Comparison of ENCODE assay signal across 9 mouse cellular contexts in the genomic region with DNA sequence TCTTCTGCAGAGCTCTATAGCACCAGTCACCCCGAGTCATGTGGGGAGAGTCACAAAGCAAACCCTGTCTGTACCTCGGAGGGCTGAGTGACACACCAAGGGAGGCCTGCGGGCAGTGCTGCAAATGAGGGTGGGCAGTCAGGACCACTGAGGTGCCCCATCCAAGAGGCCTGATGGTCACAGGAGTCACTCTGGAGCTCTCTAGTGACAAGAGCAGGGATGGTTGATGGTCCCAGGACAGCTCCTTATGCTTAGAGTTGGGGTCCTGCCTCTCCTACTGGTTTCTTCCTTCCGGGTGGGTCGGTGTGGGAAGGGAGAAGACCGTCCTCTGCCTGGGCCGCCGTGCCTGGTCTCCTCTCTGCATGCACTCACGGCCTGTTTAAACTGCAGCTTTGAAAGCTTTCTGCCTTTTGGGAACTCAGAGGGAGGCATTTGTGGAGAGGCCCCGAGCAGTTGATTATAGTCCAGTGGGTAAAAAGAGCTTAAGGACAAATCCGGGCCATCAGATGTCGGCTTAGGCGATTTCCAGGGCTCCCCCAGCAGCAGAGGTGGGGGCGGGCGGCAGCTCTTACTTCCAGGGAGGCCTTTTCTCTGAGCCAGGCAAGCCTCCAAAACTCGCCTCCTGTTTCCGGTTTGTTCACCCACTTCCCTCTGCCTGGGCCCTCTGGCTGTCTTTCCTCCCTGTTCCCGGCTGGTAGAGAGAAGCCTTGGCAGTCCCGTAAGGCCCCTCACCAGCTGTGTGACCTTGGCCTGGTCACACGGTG.
DNase-seq lines count a peak whose midpoint lies in the region; ATAC-seq and TF ChIP-seq lines count a peak whose summit lies in the region.
"Had no signal": no experiment of that assay in that cellular context is flagged by ENCODE, and none has a peak within 500 bp of the region (broad histone marks: within the 10 kb centered on the region; RNA-seq: fewer than 3 reads in every experiment).

No protein-coding gene starts in this region.

- no peaks in the 10 kb centered on the region for H3K9me3 ChIP-seq in embryonic facial prominence, embryonic 11.5 days (replicated peaks; ENCODE audit: control insufficient read depth, low read length)
- no peaks in the 10 kb centered on the region for H3K9me3 ChIP-seq in heart, embryonic 10.5 days
- H3K9me3 ChIP-seq in kidney, postnatal 0 days (replicated peaks; ENCODE audit: low read length), result no peaks in the 10 kb centered on the region
- H3K9me3 ChIP-seq in limb, embryonic 13.5 days, result no peaks in the 10 kb centered on the region
- no peaks in the 10 kb centered on the region for H3K9me3 ChIP-seq in neural tube, embryonic 13.5 days
- H3K9me3 ChIP-seq: liver, embryonic 15.5 days had no signal

- DNase-seq in adrenal gland, adult (ENCODE audit: inconsistent age in 2 of 2, low spot score in 1 of 2), result peak; percentile 50 to 74
- DNase-seq in adrenal gland, adult 2 months, result no peak
- DNase-seq in embryonic facial prominence, embryonic 11.5 days (ENCODE audit: low spot score), result peak; percentile 48
- DNase-seq in heart, embryonic 10.5 days (ENCODE audit: low spot score), result no peak
- DNase-seq in kidney, postnatal 0 days (ENCODE audit: low spot score), result peak; percentile 53
- no peak for DNase-seq in B cell, adult 2 months

- no peaks in the 10 kb centered on the region for H3K36me3 ChIP-seq in embryonic facial prominence, embryonic 11.5 days (replicated peaks; ENCODE audit: control insufficient read depth, insufficient read depth, low read depth, low read length)
- no peaks in the 10 kb centered on the region for H3K36me3 ChIP-seq in heart, embryonic 10.5 days
- H3K36me3 ChIP-seq in kidney, postnatal 0 days (ENCODE audit: insufficient read depth, low read length), result no peaks in the 10 kb centered on the region
- no peaks in the 10 kb centered on the region for H3K36me3 ChIP-seq in limb, embryonic 13.5 days
- no peaks in the 10 kb centered on the region for H3K36me3 ChIP-seq in neural tube, embryonic 13.5 days
- H3K36me3 ChIP-seq: liver, embryonic 15.5 days had no signal

- peak overlapping the region; percentile 28 for H3K9ac ChIP-seq in embryonic facial prominence, embryonic 11.5 days (replicated peaks; ENCODE audit: low read length)
- no peak overlapping the region for H3K9ac ChIP-seq in kidney, postnatal 0 days (ENCODE audit: low read depth, low read length)
- peak overlapping the region; percentile 9 for H3K9ac ChIP-seq in limb, embryonic 13.5 days
- peak overlapping the region; percentile 52 for H3K9ac ChIP-seq in neural tube, embryonic 13.5 days
- H3K9ac ChIP-seq: liver, embryonic 15.5 days had no signal

- no peak for TF ChIP-seq CTCF in kidney, postnatal 0 days (IDR thresholded peaks at IDR 0.05; ENCODE audit: low read depth)

- peaks cover 41% of the 10 kb centered on the region for H3K4me1 ChIP-seq in embryonic facial prominence, embryonic 11.5 days (ENCODE audit: control insufficient read depth, insufficient read depth, low read length)
- H3K4me1 ChIP-seq in heart, embryonic 10.5 days, result peaks cover 74% of the 10 kb centered on the region
- H3K4me1 ChIP-seq in kidney, postnatal 0 days (replicated peaks; ENCODE audit: insufficient read depth, low read length), result peaks cover 36% of the 10 kb centered on the region
- peaks cover 72% of the 10 kb centered on the region for H3K4me1 ChIP-seq in limb, embryonic 13.5 days
- peaks cover 86% of the 10 kb centered on the region for H3K4me1 ChIP-seq in neural tube, embryonic 13.5 days (replicated peaks)

- ATAC-seq in embryonic facial prominence, embryonic 11.5 days (replicated peaks; ENCODE audit: insufficient number of reproducible peaks, low FRiP score, low TSS enrichment, low read depth), result no peak
- no peak for ATAC-seq in kidney, postnatal 0 days (replicated peaks; ENCODE audit: low FRiP score, low read depth)
- ATAC-seq in limb, embryonic 13.5 days (ENCODE audit: low FRiP score, low read depth), result no peak
- ATAC-seq in neural tube, embryonic 13.5 days (ENCODE audit: low read depth), result no peak

- peak overlapping the region; percentile 81 for H3K27ac ChIP-seq in embryonic facial prominence, embryonic 11.5 days (replicated peaks; ENCODE audit: low read depth, low read length)
- H3K27ac ChIP-seq in heart, embryonic 10.5 days, result peak overlapping the region; percentile 86
- 0 out of 2 replicates have a peak overlapping the region, but pooled peaks have one; percentile 20 for H3K27ac ChIP-seq in kidney, postnatal 0 days
- H3K27ac ChIP-seq in limb, embryonic 13.5 days, result peak overlapping the region; percentile 61; the same call in 1 of the 2 replicates
- H3K27ac ChIP-seq in neural tube, embryonic 13.5 days (replicated peaks), result peak overlapping the region; percentile 97
- H3K27ac ChIP-seq: liver, embryonic 15.5 days had no signal

- no peaks in the 10 kb centered on the region for H3K27me3 ChIP-seq in embryonic facial prominence, embryonic 11.5 days (ENCODE audit: control insufficient read depth, insufficient read depth, low read length)
- H3K27me3 ChIP-seq in heart, embryonic 10.5 days (ENCODE audit: insufficient read depth, poor library complexity, severe bottlenecking), result 0 out of 2 replicates have a peak, but pooled peaks cover 4% of the 10 kb centered on the region
- H3K27me3 ChIP-seq in kidney, postnatal 0 days (ENCODE audit: insufficient read depth, low read length), result no peaks in the 10 kb centered on the region
- H3K27me3 ChIP-seq in limb, embryonic 13.5 days, result no peaks in the 10 kb centered on the region
- H3K27me3 ChIP-seq in neural tube, embryonic 13.5 days, result no peaks in the 10 kb centered on the region

- H3K4me3 ChIP-seq in embryonic facial prominence, embryonic 11.5 days (ENCODE audit: low read depth, low read length), result no peak overlapping the region
- no peak overlapping the region for H3K4me3 ChIP-seq in heart, embryonic 10.5 days
- no peak overlapping the region for H3K4me3 ChIP-seq in kidney, postnatal 0 days (replicated peaks; ENCODE audit: low read depth, low read length)
- no peak overlapping the region for H3K4me3 ChIP-seq in limb, embryonic 13.5 days
- no peak overlapping the region for H3K4me3 ChIP-seq in neural tube, embryonic 13.5 days
- H3K4me3 ChIP-seq: liver, embryonic 15.5 days had no signal

- 28% methylated on average over 20 of the region's 20 CpGs for WGBS in embryonic facial prominence, embryonic 11.5 days
- 60% methylated on average over 20 of the region's 20 CpGs for WGBS in heart, embryonic 10.5 days
- 49% methylated on average over 20 of the region's 20 CpGs for WGBS in kidney, postnatal 0 days
- 32% methylated on average over 20 of the region's 20 CpGs for WGBS in limb, embryonic 13.5 days
- WGBS in neural tube, embryonic 13.5 days, result 41% methylated on average over 20 of the region's 20 CpGs

- no peak overlapping the region for H3K4me2 ChIP-seq in embryonic facial prominence, embryonic 11.5 days (ENCODE audit: low read depth, low read length)
- no peak overlapping the region for H3K4me2 ChIP-seq in kidney, postnatal 0 days (ENCODE audit: low read length)
- peak overlapping the region; percentile 27; the same call in 1 of the 2 replicates for H3K4me2 ChIP-seq in limb, embryonic 13.5 days (replicated peaks)
- H3K4me2 ChIP-seq in neural tube, embryonic 13.5 days, result no peak overlapping the region
- H3K4me2 ChIP-seq: liver, embryonic 15.5 days had no signal

Comparison
In these comparisons a context has a peak if more than half of its experiments do, and no peak if none do; other contexts are left out.
1. DNase-seq: peak in adrenal gland, adult (2 of 2), embryonic facial prominence, embryonic 11.5 days (single experiment) and kidney, postnatal 0 days (single experiment); none in adrenal gland, adult 2 months (single experiment), heart, embryonic 10.5 days (single experiment) and B cell, adult 2 months (0 of 2).
2. H3K27ac ChIP-seq: peak in every context shown above with its lines; median percentile 97 in neural tube, embryonic 13.5 days; 86 in heart, embryonic 10.5 days; 81 in embryonic facial prominence, embryonic 11.5 days; 61 in limb, embryonic 13.5 days; 20 in kidney, postnatal 0 days.